Mouse (Mus musculus) kidney, adult 2 months (tissue): ENCODE data around the gene Gm45808.

Experiments
- CTCF ChIP-seq: fragments of 200-500 bp; conservative IDR thresholded peaks from 2 replicates; pipeline ENCODE4 v1.5.1; 2011; ENCODE audit warnings: low read depth, mild to moderate bottlenecking, control low read depth, low read length, moderate library complexity, mixed read lengths; ENCODE audit not compliant: insufficient read depth, insufficient read length
- POLR2A ChIP-seq: fragments of 200-500 bp; IDR thresholded peaks from one replicate; pipeline ENCODE4 v1.6.1; 2011; ENCODE audit warnings: low read depth, low read length, control low read depth

GRCm38 (mm10) chr7:45454971-45455370 is 31.6 kb downstream of the Gm45808 start:
- TF ChIP-seq CTCF = no peak
- no peak for TF ChIP-seq POLR2A
